Mouse (Mus musculus) layer of hippocampus, postnatal 10 days (tissue): ENCODE data around the gene Hist2h3b. TPM values are rescaled to one million over a fixed set of nuclear protein-coding genes. Genes with fewer than 3 reads are reported as not detected.

Experiments used
- DNase-seq, 2 experiments: peaks; one replicate each; pipeline ENCODE4 v3.0.0; 2021; ENCODE audit warnings: low spot score in 2 of 2
- microRNA-seq, 2 experiments: library from miRNA; unstranded; fragments of <30 nt; microRNA quantifications; one replicate each; pipeline ENCODE4 v1.2.0; 2021
- total RNA-seq, 2 experiments: library from RNA; stranded (reverse); gene quantifications; 2 replicates each; pipeline ENCODE4 v1.2.3; 2021

Hist2h3b gene
- total RNA-seq, 2 experiments from 2014 or later, result 161 to 165 TPM

DNA sequence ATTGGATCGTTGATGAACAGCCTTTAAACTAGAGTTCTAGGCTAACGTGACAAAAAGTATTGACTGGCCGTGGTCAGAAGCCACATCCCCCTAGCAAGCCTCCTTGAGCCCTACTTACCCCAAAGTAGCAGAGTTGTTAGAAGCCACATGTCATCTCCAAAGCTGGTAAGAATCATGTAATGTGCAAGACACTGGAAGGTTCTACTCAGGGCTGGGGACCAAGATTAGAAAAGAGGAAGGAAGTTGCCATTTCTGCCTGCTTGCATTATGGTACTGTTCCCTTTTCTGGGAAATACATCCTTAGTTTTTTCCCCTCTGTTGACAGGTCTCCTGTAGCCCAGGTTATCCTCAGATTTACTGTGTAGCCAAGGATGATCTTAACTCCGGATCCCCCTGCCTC is 25.3 kb downstream of the Hist2h3b start, which contains the start of gene Fcgr1:
Fcgr1 (minus strand) TSS at position 183 of the 400 bp plus-strand sequence.
- DNase-seq, result no peak

DNA sequence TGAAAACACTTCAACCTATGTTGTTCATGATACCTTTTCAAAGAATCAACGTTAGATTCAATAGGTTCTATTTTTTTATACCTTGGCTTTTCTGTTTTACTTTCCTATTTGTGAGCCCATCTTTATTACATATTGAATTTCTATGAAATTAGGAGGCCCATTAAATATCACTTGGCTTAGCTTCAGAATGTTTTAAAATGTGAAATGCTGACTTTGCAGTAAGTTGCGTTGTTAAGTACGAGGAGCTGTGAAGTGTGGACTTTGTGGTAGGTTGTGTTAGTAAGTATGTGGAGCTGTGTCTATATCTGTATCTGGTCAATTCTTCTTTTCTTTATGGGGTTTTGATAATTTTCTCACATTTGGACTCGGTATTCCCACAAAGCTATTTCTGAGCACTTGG is 29.9 kb downstream of the Hist2h3b start:
- no peak for DNase-seq

DNA sequence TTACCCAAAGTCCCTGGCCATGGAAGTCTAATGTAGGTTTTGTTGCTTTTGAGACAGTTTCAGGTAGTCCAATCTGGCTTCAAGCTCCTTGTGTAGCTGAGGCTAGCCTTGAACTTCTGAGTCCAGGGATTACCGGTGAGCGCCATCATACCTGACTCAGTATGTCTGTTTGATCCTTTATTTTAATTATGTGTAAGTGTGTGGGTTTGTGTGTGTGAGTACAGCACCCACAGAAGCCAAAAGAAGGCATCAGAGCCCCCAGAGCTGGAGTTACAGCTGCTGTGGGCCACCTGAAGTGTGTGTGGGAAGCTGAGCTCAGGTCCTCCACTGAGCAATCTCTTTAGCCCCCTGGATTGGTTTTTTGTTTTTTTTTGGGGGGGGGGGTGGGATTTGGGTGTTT is 31.1 kb downstream of the Hist2h3b start:
- DNase-seq, result no peak

DNA sequence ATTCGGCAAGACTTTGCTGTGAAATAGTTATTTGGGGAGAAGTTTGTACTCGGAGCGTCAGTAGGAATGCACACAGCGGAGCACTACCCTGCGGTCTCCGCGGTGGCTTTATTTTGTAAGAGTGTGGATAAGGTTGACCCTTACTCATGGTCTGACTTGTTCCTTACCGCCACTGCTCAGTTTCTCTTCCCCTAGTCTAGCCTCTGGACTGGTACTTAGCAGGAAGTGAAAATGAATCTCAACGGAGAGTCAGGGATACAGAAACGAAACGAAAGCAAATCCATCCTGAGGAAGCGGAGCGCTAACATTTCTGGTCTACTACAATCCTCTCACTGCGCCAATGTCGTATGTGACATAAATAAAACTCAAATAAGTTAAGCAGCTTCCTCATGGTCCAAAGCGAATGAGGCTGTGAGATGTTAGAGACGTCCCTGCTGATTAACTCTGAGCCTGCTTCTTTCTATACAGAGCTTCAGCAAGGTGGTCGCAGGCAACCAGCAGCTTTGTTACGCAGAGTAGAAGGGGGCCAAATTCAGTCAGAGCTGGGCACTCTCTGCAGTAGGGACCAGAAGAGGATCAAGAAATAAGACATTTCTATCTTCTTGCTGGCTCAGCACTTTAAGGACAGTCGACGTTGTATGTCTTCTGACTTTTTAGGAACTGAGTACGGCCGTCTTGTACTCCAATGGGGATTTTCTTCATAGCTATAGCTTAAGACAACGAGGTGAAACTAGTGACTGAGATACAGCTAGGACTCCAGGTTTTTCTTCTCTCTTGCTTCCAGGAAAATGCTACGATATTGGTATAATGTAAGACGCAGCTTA is 32.5 kb downstream of the Hist2h3b start:
- DNase-seq, result no peak

DNA sequence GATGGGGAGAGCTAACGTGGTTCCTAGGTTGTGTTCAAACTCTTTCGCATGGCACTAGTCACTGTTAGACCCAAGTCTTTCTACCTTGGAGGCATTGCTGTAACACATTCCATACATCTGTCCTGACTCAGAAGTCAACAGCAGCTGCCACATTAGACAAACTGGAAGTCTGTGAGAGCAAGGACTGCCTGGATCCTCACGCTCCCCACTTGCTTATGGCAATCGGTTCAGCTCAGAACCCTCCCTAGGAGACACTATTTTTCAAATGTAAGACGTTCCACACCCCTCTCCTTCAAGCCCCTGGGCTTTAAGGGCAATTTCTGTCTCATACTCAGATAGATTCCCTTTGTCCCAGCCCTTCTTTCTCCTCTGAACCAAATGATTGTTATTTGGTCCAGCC is 33.6 kb downstream of the Hist2h3b start:
- DNase-seq, result no peak

DNA sequence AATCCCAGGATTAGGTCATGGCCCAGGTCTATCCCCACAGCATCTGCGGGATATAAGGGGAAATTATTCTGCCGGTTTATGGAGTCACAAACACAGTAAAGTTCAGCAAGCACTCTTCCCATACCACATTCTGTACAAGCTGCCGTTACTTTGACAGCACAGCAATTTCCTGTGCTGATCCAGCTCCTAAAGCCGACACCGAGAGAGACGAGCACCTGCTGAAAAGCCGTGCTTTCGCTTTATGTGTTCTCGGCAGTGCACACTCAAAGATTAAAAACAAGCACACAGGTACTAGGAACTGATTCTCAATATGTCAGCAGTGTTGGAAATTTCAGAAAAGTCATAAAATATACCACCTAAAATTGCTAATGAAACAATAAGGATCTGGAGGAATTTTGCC is 38.1 kb downstream of the Hist2h3b start:
- no peak for DNase-seq

DNA sequence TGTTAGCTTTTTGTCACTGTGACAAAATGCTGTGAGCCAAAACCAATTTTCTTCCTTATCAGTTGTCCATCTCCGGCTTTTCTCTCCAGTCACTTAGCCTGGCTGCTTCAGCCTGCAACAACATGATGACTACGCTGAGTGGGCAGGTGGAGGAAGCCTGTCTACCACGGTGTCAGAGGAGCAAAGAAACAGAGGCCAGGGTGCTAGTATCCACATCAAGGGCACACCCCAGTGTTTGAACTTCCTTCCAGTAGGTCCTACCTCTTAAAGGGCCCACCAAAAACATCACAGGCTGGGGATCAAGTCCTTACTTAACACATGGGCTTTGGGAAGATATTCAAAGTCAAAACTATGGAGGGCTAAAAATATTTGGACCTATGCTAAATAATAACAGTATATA is 41.0 kb downstream of the Hist2h3b start:
- no peak for DNase-seq

DNA sequence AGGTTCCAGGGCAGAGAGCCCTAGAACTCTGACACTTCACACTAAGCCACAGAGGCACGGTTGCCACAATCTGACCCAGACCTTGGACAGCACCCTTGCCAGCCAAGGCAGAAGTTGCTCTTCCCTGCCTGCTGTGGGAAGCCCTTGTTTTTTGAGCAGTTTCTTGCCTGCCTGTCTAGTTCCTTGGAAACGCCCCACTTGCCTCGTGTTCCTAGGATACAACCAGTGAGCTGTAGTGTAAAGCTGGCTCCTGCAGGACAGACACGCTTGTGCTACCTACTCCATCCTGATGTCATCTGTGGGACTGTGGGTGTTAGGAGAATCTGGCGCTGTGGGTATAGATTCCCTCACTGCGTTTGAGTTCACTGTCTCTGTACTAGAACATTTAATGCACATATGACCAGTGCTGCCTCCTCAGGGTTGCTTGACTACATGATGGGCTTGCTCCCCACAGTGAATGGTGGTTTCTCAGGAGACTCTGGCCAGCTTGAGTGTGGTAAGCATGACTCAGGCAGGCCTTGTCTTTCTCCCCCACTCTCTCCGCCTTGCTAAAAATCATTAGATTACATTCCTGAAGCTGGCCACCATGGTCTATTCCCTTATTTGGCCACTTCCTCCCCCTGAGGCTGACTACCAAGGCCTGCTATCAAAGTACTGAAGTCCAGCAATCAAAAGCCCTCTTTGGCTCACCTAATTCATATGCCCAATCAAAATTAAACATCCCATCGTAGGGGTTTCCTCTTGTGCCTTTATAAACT is 44.1 kb downstream of the Hist2h3b start:
- DNase-seq, result peak in 1 of 2 experiments; percentile 22

Small RNAs within 50 kb of the gene (microRNA-seq; reads per million reads assigned to microRNA genes)
- gene Gm44492 (0 reads per million in 2 experiments), gene Gm47311 (0 reads per million in 2 experiments), gene Gm47313 (0 reads per million in 2 experiments)

Other genes starting within 250 kb of the Hist2h3b start
- gene Vps45, start 210.2 kb upstream of the Hist2h3b start, total RNA-seq, result 10 to 100 TPM; 41.9 to 42.2 TPM
- gene Otud7b, start 164.1 kb upstream of the Hist2h3b start, total RNA-seq, result 10 to 100 TPM; 17.7 to 21.0 TPM
- gene Mtmr11, start 106.7 kb upstream of the Hist2h3b start, total RNA-seq, result 1 to 10 TPM; 5.5 to 9.2 TPM
- gene Sf3b4, start 96.3 kb upstream of the Hist2h3b start, total RNA-seq, result 10 to 100 TPM; 54.3 to 55.7 TPM
- 100 to 1,000 TPM; 317 to 343 TPM for gene Sv2a, start 87.5 kb upstream of the Hist2h3b start, total RNA-seq
- 10 to 100 TPM; 20.9 to 22.8 TPM for gene Bola1, start 48.9 kb upstream of the Hist2h3b start, total RNA-seq
- gene Hist2h2ab, start 48.8 kb upstream of the Hist2h3b start, total RNA-seq, result 10 to 100 TPM; 16.7 to 16.8 TPM
- gene Hist2h2ac, start 47.8 kb upstream of the Hist2h3b start, total RNA-seq, result 10 to 100 TPM; 42.5 to 52.0 TPM
- 1 to 10 TPM; 3.9 TPM for gene Hist2h2be, start 47.5 kb upstream of the Hist2h3b start, total RNA-seq
- gene Hist2h3c2, start 29.5 kb upstream of the Hist2h3b start, total RNA-seq, result 10 to 100 TPM; 18.2 to 19.1 TPM
- gene Hist2h2aa2, start 28.4 kb upstream of the Hist2h3b start, total RNA-seq, result 100 to 1,000 TPM; 287 to 323 TPM
- gene Hist2h2aa1, start 23.2 kb upstream of the Hist2h3b start, total RNA-seq, result 10 to 100 TPM in 1 of 2 experiments, 1 to 10 TPM in 1; 6.0 to 16.1 TPM
- not detected for gene Hist2h3c1, start 22.0 kb upstream of the Hist2h3b start, total RNA-seq
- 10 to 100 TPM; 32.6 to 33.2 TPM for gene Hist2h4, start 5.3 kb upstream of the Hist2h3b start, total RNA-seq
- gene Hist2h2bb, start 1.1 kb downstream of the Hist2h3b start, total RNA-seq, result 100 to 1,000 TPM; 211 to 217 TPM
- gene Fcgr1, start 25.3 kb downstream of the Hist2h3b start, total RNA-seq, result 1 to 10 TPM; 1.9 TPM
- gene BC107364, start 183.7 kb downstream of the Hist2h3b start, total RNA-seq, result not detected